Mouse (Mus musculus): ENCODE measurements around the gene Pamr1. TPM values are rescaled to one million over a fixed set of nuclear protein-coding genes. Genes with fewer than 3 reads are reported as not detected.

Pamr1 gene
- 2.8 and 2.9 TPM in 2 replicates for polyA plus RNA-seq (2015; fragmentation: Nextera tagmentation; extraction: Ambion mirVana)

- peak; percentile 79 for ATAC-seq
- 2% methylated on average over 26 of the region's 26 CpGs for WGBS
- no peaks in the 10 kb centered on the region for H3K9me3 ChIP-seq
These were observed at the start of gene Pamr1 for GRCm38 (mm10) chr2:102549611-102550266. TSS of gene Pamr1 (plus strand) at chr2:102550012.

DNA sequence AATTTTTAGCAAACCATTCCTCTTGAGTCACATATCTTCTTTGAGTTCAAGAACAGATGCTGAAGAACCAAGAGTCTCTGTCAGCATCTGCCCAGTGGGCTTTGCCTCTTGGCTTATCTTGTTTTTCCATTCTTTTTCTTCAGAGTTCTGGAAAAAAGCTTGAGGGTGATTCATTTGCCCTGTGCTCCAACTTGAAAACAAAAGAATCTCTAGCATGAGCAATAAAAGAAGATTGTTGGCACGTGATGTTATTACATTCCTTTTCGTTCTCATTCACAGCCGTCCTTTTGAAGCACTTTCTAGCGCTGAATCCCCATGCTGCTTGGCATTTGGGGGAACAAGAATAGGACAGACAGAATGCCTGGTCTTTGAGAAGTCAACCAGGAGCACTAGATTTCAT is 42.2 kb upstream of the Pamr1 start:
- Histone ChIP-seq H3K4me1 (replicated peaks) (no peaks in the 10 kb centered on the region), H3K4me2 (replicated peaks) (no peak overlapping the region), H3K36me3 (no peaks in the 10 kb centered on the region), H3K27me3 (no peaks in the 10 kb centered on the region), H3K27ac (no peak overlapping the region), H3K9me3 (no peaks in the 10 kb centered on the region), H3K4me3 (replicated peaks) (no peak overlapping the region), H3K9ac (replicated peaks) (no peak overlapping the region)
- no peak for ATAC-seq
- WGBS, result 67% methylated on average over 4 of the region's 4 CpGs

More at GRCm38 (mm10) chr2:102549611-102550266, at the start of gene Pamr1:
- H3K4me2 ChIP-seq (replicated peaks), result peak within 1 kb of the TSS; percentile 84
- H3K36me3 ChIP-seq, result no peaks in the 10 kb centered on the region
- peaks cover 15% of the 10 kb centered on the region for H3K4me1 ChIP-seq (replicated peaks)
- peak within 1 kb of the TSS; percentile 49 for H3K4me3 ChIP-seq (replicated peaks)
- peak within 1 kb of the TSS; percentile 68 for H3K9ac ChIP-seq (replicated peaks)
- H3K27me3 ChIP-seq, result peaks cover 14% of the 10 kb centered on the region
- no peak within 1 kb of the TSS for H3K27ac ChIP-seq

DNA sequence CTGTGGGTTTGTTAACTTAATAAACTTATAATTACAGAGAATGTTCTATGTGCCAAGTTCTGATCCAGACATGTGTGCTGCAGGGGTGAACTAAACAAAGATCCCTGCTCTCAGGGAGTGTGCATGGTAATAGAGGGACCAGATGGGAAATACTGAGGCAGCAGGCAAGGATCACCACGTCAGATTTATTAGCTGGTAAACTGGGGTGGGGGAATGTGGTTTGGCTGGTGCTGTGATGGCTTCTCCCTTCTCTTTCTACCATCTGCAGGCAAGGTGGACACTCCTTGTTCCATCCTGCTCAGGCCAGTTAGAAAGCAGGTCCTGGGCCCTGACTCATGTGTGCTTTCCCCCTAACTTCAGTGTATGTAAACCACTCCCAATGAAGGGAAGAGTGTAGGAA is 41.7 kb upstream of the Pamr1 start:
- ATAC-seq, result no peak
- H3K9me3 ChIP-seq, result no peaks in the 10 kb centered on the region
- 79% methylated on average over 1 of the region's 1 CpGs for WGBS
- H3K9ac ChIP-seq (replicated peaks), result no peak overlapping the region
- no peaks in the 10 kb centered on the region for H3K4me1 ChIP-seq (replicated peaks)
- H3K4me2 ChIP-seq (replicated peaks), result no peak overlapping the region
- H3K36me3 ChIP-seq, result no peaks in the 10 kb centered on the region
- no peak overlapping the region for H3K27ac ChIP-seq
- H3K27me3 ChIP-seq, result no peaks in the 10 kb centered on the region
- no peak overlapping the region for H3K4me3 ChIP-seq (replicated peaks)

DNA sequence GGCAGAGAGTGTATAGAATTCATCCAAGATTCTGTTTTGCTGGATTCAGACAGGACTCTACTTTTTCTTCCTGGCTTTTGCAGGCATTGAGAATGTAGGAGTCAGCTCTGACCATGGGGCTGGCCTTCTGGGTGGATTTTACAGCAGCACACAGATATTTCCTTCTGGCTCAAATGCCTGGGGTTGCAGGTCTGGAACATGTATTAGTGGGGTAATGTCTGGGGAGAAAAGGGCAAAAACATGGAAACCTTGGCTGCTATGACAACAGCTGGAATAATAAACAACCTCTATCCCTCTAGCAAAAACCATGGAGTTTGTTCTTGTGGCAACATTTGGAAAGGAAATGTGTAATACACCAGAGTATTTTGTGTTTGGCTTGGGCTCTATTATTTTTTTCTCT is 29.9 kb upstream of the Pamr1 start:
- ATAC-seq, result no peak
- Histone ChIP-seq H3K4me1 (replicated peaks) (no peaks in the 10 kb centered on the region), H3K27ac (no peak overlapping the region), H3K4me2 (replicated peaks) (no peak overlapping the region), H3K9me3 (no peaks in the 10 kb centered on the region), H3K9ac (replicated peaks) (no peak overlapping the region), H3K36me3 (no peaks in the 10 kb centered on the region), H3K4me3 (replicated peaks) (no peak overlapping the region), H3K27me3 (no peaks in the 10 kb centered on the region)

DNA sequence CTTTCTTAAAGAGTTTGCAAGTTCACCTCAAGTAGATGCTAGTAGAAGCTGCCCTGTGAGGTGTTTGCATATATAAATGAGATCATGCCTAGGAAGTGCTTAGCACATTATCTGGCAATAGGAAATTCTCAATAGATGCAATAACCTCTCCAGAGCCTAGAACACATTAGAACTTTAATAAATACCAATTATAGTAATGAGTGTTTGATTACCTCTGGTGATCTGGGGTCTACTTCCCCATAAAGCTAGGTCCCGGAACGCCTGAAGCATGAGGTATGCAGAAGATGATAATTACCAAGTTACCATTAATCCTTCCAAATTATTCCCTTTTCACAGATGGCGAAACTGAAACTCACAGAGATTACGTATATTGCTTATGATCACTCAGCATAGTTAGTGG is 22.2 kb upstream of the Pamr1 start:
- no peak for ATAC-seq
- Histone ChIP-seq H3K27me3 (no peaks in the 10 kb centered on the region), H3K4me2 (replicated peaks) (no peak overlapping the region), H3K9me3 (no peaks in the 10 kb centered on the region), H3K4me1 (replicated peaks) (no peaks in the 10 kb centered on the region), H3K4me3 (replicated peaks) (no peak overlapping the region), H3K27ac (no peak overlapping the region), H3K9ac (replicated peaks) (no peak overlapping the region), H3K36me3 (no peaks in the 10 kb centered on the region)
- whole genome bisulfite sequencing, result 87% methylated on average over 4 of the region's 4 CpGs

GRCm38 (mm10) chr2:102533437-102533836 is 16.4 kb upstream of the Pamr1 start:
- Histone ChIP-seq H3K9me3 (no peaks in the 10 kb centered on the region), H3K27ac (no peak overlapping the region), H3K4me2 (replicated peaks) (no peak overlapping the region), H3K4me3 (replicated peaks) (no peak overlapping the region), H3K36me3 (no peaks in the 10 kb centered on the region), H3K4me1 (replicated peaks) (no peaks in the 10 kb centered on the region), H3K27me3 (no peaks in the 10 kb centered on the region), H3K9ac (replicated peaks) (no peak overlapping the region)
- 70% methylated on average over 4 of the region's 4 CpGs for WGBS
- ATAC-seq, result no peak

DNA sequence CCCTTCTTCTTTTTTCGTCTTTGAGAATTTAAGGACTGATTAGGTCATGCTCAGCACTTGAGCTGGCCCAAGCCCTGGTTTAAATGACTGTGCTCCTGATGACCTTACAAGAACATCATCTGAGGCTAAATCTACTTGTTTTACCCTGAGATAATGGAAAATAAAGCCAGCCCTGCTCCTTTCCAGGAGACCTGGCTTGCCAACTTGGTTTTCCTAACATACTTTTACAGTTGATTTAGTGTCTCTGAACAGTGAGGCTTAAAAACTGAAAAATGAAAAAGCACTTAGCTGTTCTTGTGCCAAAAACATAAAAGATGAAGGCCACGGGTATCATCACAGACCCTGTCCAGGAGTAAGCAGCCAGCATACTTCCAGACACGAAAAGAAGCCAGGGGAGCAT is 13.0 kb upstream of the Pamr1 start:
- H3K4me3 ChIP-seq (replicated peaks), result no peak overlapping the region
- ATAC-seq, result no peak
- 73% methylated on average over 3 of the region's 3 CpGs for WGBS
- no peak overlapping the region for H3K27ac ChIP-seq
- H3K36me3 ChIP-seq, result no peaks in the 10 kb centered on the region
- no peaks in the 10 kb centered on the region for H3K4me1 ChIP-seq (replicated peaks)
- H3K9me3 ChIP-seq, result no peaks in the 10 kb centered on the region
- H3K9ac ChIP-seq (replicated peaks), result no peak overlapping the region
- H3K4me2 ChIP-seq (replicated peaks), result no peak overlapping the region
- no peaks in the 10 kb centered on the region for H3K27me3 ChIP-seq

- H3K9me3 ChIP-seq, result no peaks in the 10 kb centered on the region
- no peak overlapping the region for H3K4me2 ChIP-seq (replicated peaks)
- no peak overlapping the region for H3K4me3 ChIP-seq (replicated peaks)
- 69% methylated on average over 11 of the region's 11 CpGs for WGBS
- H3K9ac ChIP-seq (replicated peaks), result no peak overlapping the region
- ATAC-seq, result no peak
- no peaks in the 10 kb centered on the region for H3K27me3 ChIP-seq
- H3K4me1 ChIP-seq (replicated peaks), result no peaks in the 10 kb centered on the region
- H3K27ac ChIP-seq, result no peak overlapping the region
- no peaks in the 10 kb centered on the region for H3K36me3 ChIP-seq
These were observed 9.2 kb upstream of the Pamr1 start for GRCm38 (mm10) chr2:102540438-102541230.

- no peak overlapping the region for H3K4me2 ChIP-seq (replicated peaks)
- no peaks in the 10 kb centered on the region for H3K27me3 ChIP-seq
- no peaks in the 10 kb centered on the region for H3K4me1 ChIP-seq (replicated peaks)
- no peak overlapping the region for H3K9ac ChIP-seq (replicated peaks)
- no peak overlapping the region for H3K27ac ChIP-seq
- 31% methylated on average over 4 of the region's 4 CpGs for WGBS
- no peaks in the 10 kb centered on the region for H3K36me3 ChIP-seq
- ATAC-seq, result no peak
- H3K9me3 ChIP-seq, result no peaks in the 10 kb centered on the region
- no peak overlapping the region for H3K4me3 ChIP-seq (replicated peaks)
These were observed 8.2 kb upstream of the Pamr1 start for GRCm38 (mm10) chr2:102541404-102542125.

GRCm38 (mm10) chr2:102543961-102544719 is 5.7 kb upstream of the Pamr1 start:
- no peaks in the 10 kb centered on the region for H3K9me3 ChIP-seq
- ATAC-seq, result no peak
- H3K4me1 ChIP-seq (replicated peaks), result no peaks in the 10 kb centered on the region
- H3K4me2 ChIP-seq (replicated peaks), result no peak overlapping the region
- no peaks in the 10 kb centered on the region; the same call in 1 of the 2 replicates for H3K27me3 ChIP-seq
- H3K27ac ChIP-seq, result no peak overlapping the region
- 36% methylated on average over 6 of the region's 6 CpGs for WGBS
- H3K9ac ChIP-seq (replicated peaks), result no peak overlapping the region
- no peak overlapping the region for H3K4me3 ChIP-seq (replicated peaks)
- no peaks in the 10 kb centered on the region for H3K36me3 ChIP-seq

GRCm38 (mm10) chr2:102550910-102551582 is 1.2 kb downstream of the Pamr1 start:
- ATAC-seq, result no peak
- WGBS, result 65% methylated on average over 6 of the region's 6 CpGs
- no peak overlapping the region for H3K4me2 ChIP-seq (replicated peaks)

More at GRCm38 (mm10) chr2:102550910-102551582, 1.2 kb downstream of the Pamr1 start:
- peaks cover 14% of the 10 kb centered on the region for H3K27me3 ChIP-seq
- H3K9ac ChIP-seq (replicated peaks), result no peak overlapping the region
- no peak overlapping the region for H3K27ac ChIP-seq
- no peaks in the 10 kb centered on the region for H3K36me3 ChIP-seq
- peaks cover 15% of the 10 kb centered on the region for H3K4me1 ChIP-seq (replicated peaks)
- no peak overlapping the region for H3K4me3 ChIP-seq (replicated peaks)
- no peaks in the 10 kb centered on the region for H3K9me3 ChIP-seq

Data from midbrain, embryonic 13.5 days (tissue).